Mouse (Mus musculus) liver, postnatal 0 days (tissue): Measurements from ENCODE around the gene Fancd2.

Source experiments
- CTCF ChIP-seq: sonication (generic); IDR thresholded peaks from 2 replicates; pipeline ENCODE4 v1.5.1; 2016; ENCODE audit warnings: antibody characterized with exemption, low read depth
- EP300 ChIP-seq: IDR thresholded peaks from 2 replicates; pipeline ENCODE4 v1.6.1; 2016; ENCODE audit warnings: antibody characterized with exemption, low read depth, mild to moderate bottlenecking

DNA sequence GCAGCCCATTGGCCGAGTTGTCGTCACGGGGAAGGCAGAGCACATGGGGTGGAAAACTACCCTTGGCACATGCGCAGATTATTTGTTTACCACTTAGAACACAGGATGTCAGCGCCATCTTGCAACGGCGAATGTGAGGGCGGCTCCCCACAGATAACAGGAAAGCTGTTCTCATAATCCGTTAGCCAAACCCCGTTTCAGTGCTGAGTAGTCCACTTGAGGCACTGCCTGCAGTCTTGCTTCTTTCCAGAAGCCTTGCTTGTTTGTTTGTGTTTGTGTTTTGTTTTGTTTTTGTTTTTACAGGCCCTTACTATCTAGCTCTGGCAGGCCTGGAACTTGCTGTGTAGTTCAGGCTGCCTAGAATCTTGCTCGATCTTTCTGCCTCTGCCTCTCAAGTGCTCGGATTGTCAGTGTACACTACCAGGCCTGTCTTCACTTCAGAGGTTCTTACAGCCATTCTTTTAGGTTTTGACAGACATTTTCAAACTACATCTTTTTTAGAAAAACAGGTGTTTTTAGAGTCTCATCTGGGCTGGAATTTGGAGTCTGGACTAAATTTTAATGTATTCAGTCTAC, 12.5 kb downstream of the Fancd2 start:
- TF ChIP-seq CTCF: no peak
- no peak for TF ChIP-seq EP300
